Comparison of ENCODE assay signal across 29 mouse cellular contexts in genomic region chr16:8795906-8796305, GRCm38 (mm10). TPM values are rescaled to one million over a fixed set of nuclear protein-coding genes. Genes with fewer than 3 reads are reported as not detected.
DNase-seq lines count a peak whose midpoint lies in the region; ATAC-seq and TF ChIP-seq lines count a peak whose summit lies in the region.
"Had no signal": no experiment of that assay in that cellular context is flagged by ENCODE, and none has a peak within 500 bp of the region (broad histone marks: within the 10 kb centered on the region; RNA-seq: fewer than 3 reads in every experiment).

No protein-coding gene starts in this region.

- no peaks in the 10 kb centered on the region for H3K9me3 ChIP-seq in intestine, postnatal 0 days (ENCODE audit: control insufficient read depth)
- no peaks in the 10 kb centered on the region for H3K9me3 ChIP-seq in intestine, embryonic 15.5 days
- H3K9me3 ChIP-seq: kidney, embryonic 15.5 days had no signal

- H3K27me3 ChIP-seq in intestine, postnatal 0 days (replicated peaks; ENCODE audit: control insufficient read depth, insufficient read depth, low read length) = no peaks in the 10 kb centered on the region
- no peaks in the 10 kb centered on the region for H3K27me3 ChIP-seq in intestine, embryonic 15.5 days (replicated peaks)
- H3K27me3 ChIP-seq: embryonic facial prominence, embryonic 15.5 days; forebrain, embryonic 12.5 days; heart, embryonic 12.5 days; hindbrain, embryonic 13.5 days; kidney, embryonic 15.5 days; liver, embryonic 13.5 days; neural tube, embryonic 15.5 days had no signal

- H3K27ac ChIP-seq in intestine, postnatal 0 days (ENCODE audit: low read depth, low read length) = no peak overlapping the region
- no peak overlapping the region for H3K27ac ChIP-seq in intestine, embryonic 15.5 days
- no peak overlapping the region for H3K27ac ChIP-seq in layer of hippocampus, adult 2 months
- H3K27ac ChIP-seq: embryonic facial prominence, embryonic 10.5 days; embryonic facial prominence, embryonic 15.5 days; forebrain, embryonic 12.5 days; heart, adult 2 months; hindbrain, embryonic 13.5 days; kidney, embryonic 15.5 days; liver, embryonic 13.5 days; neural tube, embryonic 15.5 days; stomach, postnatal 0 days had no signal

- H3K36me3 ChIP-seq in intestine, postnatal 0 days (ENCODE audit: control insufficient read depth, insufficient read depth) = no peaks in the 10 kb centered on the region
- no peaks in the 10 kb centered on the region for H3K36me3 ChIP-seq in intestine, embryonic 15.5 days
- H3K36me3 ChIP-seq: embryonic facial prominence, embryonic 10.5 days; embryonic facial prominence, embryonic 15.5 days; forebrain, embryonic 12.5 days; heart, embryonic 12.5 days; hindbrain, embryonic 13.5 days; kidney, embryonic 15.5 days; liver, embryonic 13.5 days; neural tube, embryonic 15.5 days had no signal

- no peak overlapping the region for H3K9ac ChIP-seq in intestine, postnatal 0 days (ENCODE audit: low read depth, low read length)
- H3K9ac ChIP-seq in intestine, embryonic 15.5 days = no peak overlapping the region
- H3K9ac ChIP-seq: embryonic facial prominence, embryonic 15.5 days; forebrain, embryonic 12.5 days; forebrain, postnatal 0 days; heart, embryonic 12.5 days; hindbrain, embryonic 13.5 days; kidney, embryonic 15.5 days; liver, embryonic 13.5 days; neural tube, embryonic 15.5 days had no signal

- H3K4me1 ChIP-seq in intestine, postnatal 0 days (replicated peaks; ENCODE audit: control insufficient read depth, insufficient read depth, low read length) = no peaks in the 10 kb centered on the region
- H3K4me1 ChIP-seq in intestine, embryonic 15.5 days (replicated peaks) = no peaks in the 10 kb centered on the region
- H3K4me1 ChIP-seq: embryonic facial prominence, embryonic 10.5 days; embryonic facial prominence, embryonic 15.5 days; forebrain, embryonic 12.5 days; heart, embryonic 12.5 days; hindbrain, embryonic 13.5 days; kidney, embryonic 15.5 days; liver, embryonic 13.5 days; neural tube, embryonic 15.5 days had no signal

- peak; percentile 55 for DNase-seq in adrenal gland, adult 2 months
- DNase-seq in adrenal gland, postnatal 25 days = no peak
- DNase-seq in 3T3-L1 (ENCODE audit: low read depth, low spot score) (peak; percentile 55), adipocyte (ENCODE audit: low spot score) (peak; percentile 50)
- no peak for DNase-seq in T-cell, adult 2 months (ENCODE audit: low spot score)
- no peak for DNase-seq in layer of hippocampus, adult 2 months (ENCODE audit: low spot score in 2 of 2)
- DNase-seq: cerebellum, adult 8-10 months; cerebellum, postnatal 25 days; forebrain, postnatal 0 days; heart, adult 2 months; heart, postnatal 4 days; kidney, adult 18-20 months; liver, embryonic 13.5 days; lung, adult 2 months; lung, postnatal 10 days; midbrain, embryonic 14.5 days; retina, postnatal 1 day; thymus, adult 18-20 months; thymus, postnatal 25 days had no signal

- no peak overlapping the region for H3K4me3 ChIP-seq in intestine, postnatal 0 days (ENCODE audit: low read depth, low read length)
- H3K4me3 ChIP-seq in intestine, embryonic 15.5 days (replicated peaks) = no peak overlapping the region
- no peak overlapping the region for H3K4me3 ChIP-seq in layer of hippocampus, adult 2 months
- H3K4me3 ChIP-seq: embryonic facial prominence, embryonic 10.5 days; embryonic facial prominence, embryonic 15.5 days; forebrain, embryonic 12.5 days; heart, adult 2 months; heart, embryonic 12.5 days; hindbrain, embryonic 13.5 days; kidney, embryonic 15.5 days; liver, embryonic 13.5 days; neural tube, embryonic 15.5 days had no signal

- peak; percentile 49; the same call in 1 of the 2 replicates for ATAC-seq in intestine, postnatal 0 days
- no peak for ATAC-seq in intestine, embryonic 15.5 days
- ATAC-seq: forebrain, postnatal 0 days had no signal

- 66% methylated on average over 2 of the region's 2 CpGs for WGBS in intestine, postnatal 0 days
- WGBS in intestine, embryonic 15.5 days = 67% methylated on average over 2 of the region's 2 CpGs

- TF ChIP-seq CTCF in intestine, postnatal 0 days (IDR thresholded peaks at IDR 0.05; ENCODE audit: low read depth) = no peak
- TF ChIP-seq CTCF in layer of hippocampus, adult 2 months (conservative IDR thresholded peaks at IDR 0.05) = no peak

- no peak overlapping the region for H3K4me2 ChIP-seq in intestine, postnatal 0 days (replicated peaks; ENCODE audit: low read depth)
- H3K4me2 ChIP-seq in intestine, embryonic 15.5 days (replicated peaks) = no peak overlapping the region
- H3K4me2 ChIP-seq: embryonic facial prominence, embryonic 15.5 days; forebrain, embryonic 12.5 days; heart, embryonic 12.5 days; hindbrain, embryonic 13.5 days; kidney, embryonic 15.5 days; liver, embryonic 13.5 days; neural tube, embryonic 15.5 days had no signal

RNA-seq across cellular contexts. Expression of gene Usp7, which starts 3.8 kb away (rescaled TPM):
- total RNA-seq in adrenal gland, adult 2 months (2021) = 100 to 1,000 TPM in 1 of 2 experiments, 10 to 100 TPM in 1; 83.9 to 128 TPM
- 6.8 and 9.6 TPM in 2 replicates for polyA plus RNA-seq in adrenal gland, adult 2 months (2012; rRNA removed)
- total RNA-seq in adrenal gland, postnatal 25 days (2021) = 112 and 133 TPM in 2 replicates
- 16.3 and 19.7 TPM in 2 replicates for polyA plus RNA-seq in intestine, postnatal 0 days (2015; fragmentation: Nextera tagmentation; extraction: Ambion mirVana)
- polyA plus RNA-seq in intestine, embryonic 15.5 days (2015; fragmentation: Nextera tagmentation; extraction: Ambion mirVana) = 22.6 and 25.5 TPM in 2 replicates
- 100 to 1,000 TPM; 163 to 168 TPM for total RNA-seq in layer of hippocampus, adult 2 months (2021)

RNA-seq across cellular contexts. Expression of gene 1810013L24Rik, which starts 34.0 kb away (rescaled TPM):
- total RNA-seq in adrenal gland, adult 2 months (2021) = 10 to 100 TPM; 75.7 to 77.0 TPM
- 12.8 and 14.9 TPM in 2 replicates for polyA plus RNA-seq in adrenal gland, adult 2 months (2012; rRNA removed)
- 79.5 and 93.3 TPM in 2 replicates for total RNA-seq in adrenal gland, postnatal 25 days (2021)
- polyA plus RNA-seq in intestine, postnatal 0 days (2015; fragmentation: Nextera tagmentation; extraction: Ambion mirVana) = 14.3 and 15.1 TPM in 2 replicates
- 15.8 and 17.7 TPM in 2 replicates for polyA plus RNA-seq in intestine, embryonic 15.5 days (2015; fragmentation: Nextera tagmentation; extraction: Ambion mirVana)
- total RNA-seq in layer of hippocampus, adult 2 months (2021) = 100 to 1,000 TPM; 103 to 107 TPM

Comparison
In these comparisons a context has a peak if more than half of its experiments do, and no peak if none do; other contexts are left out.
1. DNase-seq: peak in adrenal gland, adult 2 months (single experiment), 3T3-L1 (single experiment) and adipocyte (single experiment); none in adrenal gland, postnatal 25 days (single experiment), T-cell, adult 2 months (single experiment) and layer of hippocampus, adult 2 months (0 of 2).